Mouse (Mus musculus): ENCODE results near the gene Phactr4. TPM values are rescaled to one million over a fixed set of nuclear protein-coding genes. Genes with fewer than 3 reads are reported as not detected.

Gene Phactr4
- polyA plus RNA-seq, 1 experiment from 2014 or later, result 22.2 TPM

GRCm38 (mm10) chr4:132449778-132450177, 27.5 kb upstream of the Phactr4 start:
- no peak for ATAC-seq (ENCODE audit: low FRiP score)
- H3K9me3 ChIP-seq (ENCODE audit: control insufficient read depth, low read length), result no peaks in the 10 kb centered on the region
- no peaks in the 10 kb centered on the region for H3K4me1 ChIP-seq (ENCODE audit: control insufficient read depth, insufficient read depth, low read length)
- WGBS, result 76% methylated on average over 3 of the region's 3 CpGs
- H3K27ac ChIP-seq (ENCODE audit: low read depth, low read length), result no peak overlapping the region
- H3K9ac ChIP-seq (ENCODE audit: low read length), result no peak overlapping the region
- no peak overlapping the region for H3K4me3 ChIP-seq (ENCODE audit: low read depth, low read length)
- no peaks in the 10 kb centered on the region for H3K36me3 ChIP-seq (ENCODE audit: control insufficient read depth, insufficient read depth, low read length)
- H3K4me2 ChIP-seq, result no peak overlapping the region
- no peak for DNase-seq (ENCODE audit: low spot score, missing footprints)
- no peaks in the 10 kb centered on the region for H3K27me3 ChIP-seq (ENCODE audit: control insufficient read depth, insufficient read depth, low read length)

DNA sequence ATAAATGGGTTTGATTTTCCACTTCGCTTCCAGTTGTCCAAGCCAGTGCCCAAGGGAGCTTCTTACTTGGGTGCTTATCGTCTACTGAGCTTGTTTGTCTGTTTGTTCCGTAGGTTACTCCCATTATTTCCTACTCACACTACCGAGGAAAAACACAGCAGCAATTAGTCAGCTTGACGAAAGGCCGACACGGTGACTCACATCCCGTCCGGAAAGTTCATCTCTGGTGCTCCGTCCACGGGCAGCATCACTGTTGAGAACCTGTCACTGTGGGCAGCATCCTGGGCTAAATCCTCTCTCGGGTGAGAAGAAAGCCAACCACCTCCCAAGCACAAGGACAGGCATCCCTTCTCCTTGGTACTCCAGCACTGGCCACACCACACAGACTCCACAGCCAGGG, 23.8 kb upstream of the Phactr4 start:
- Histone ChIP-seq H3K4me1 (ENCODE audit: control insufficient read depth, insufficient read depth, low read length) (no peaks in the 10 kb centered on the region), H3K27ac (ENCODE audit: low read depth, low read length) (no peak overlapping the region), H3K9me3 (ENCODE audit: control insufficient read depth, low read length) (no peaks in the 10 kb centered on the region), H3K27me3 (ENCODE audit: control insufficient read depth, insufficient read depth, low read length) (no peaks in the 10 kb centered on the region), H3K36me3 (ENCODE audit: control insufficient read depth, insufficient read depth, low read length) (no peaks in the 10 kb centered on the region), H3K4me2 (no peak overlapping the region), H3K4me3 (ENCODE audit: low read depth, low read length) (no peak overlapping the region), H3K9ac (ENCODE audit: low read length) (no peak overlapping the region)
- no peak for DNase-seq (ENCODE audit: low spot score, missing footprints)
- ATAC-seq (ENCODE audit: low FRiP score), result no peak
- WGBS, result 91% methylated on average over 12 of the region's 12 CpGs

DNA sequence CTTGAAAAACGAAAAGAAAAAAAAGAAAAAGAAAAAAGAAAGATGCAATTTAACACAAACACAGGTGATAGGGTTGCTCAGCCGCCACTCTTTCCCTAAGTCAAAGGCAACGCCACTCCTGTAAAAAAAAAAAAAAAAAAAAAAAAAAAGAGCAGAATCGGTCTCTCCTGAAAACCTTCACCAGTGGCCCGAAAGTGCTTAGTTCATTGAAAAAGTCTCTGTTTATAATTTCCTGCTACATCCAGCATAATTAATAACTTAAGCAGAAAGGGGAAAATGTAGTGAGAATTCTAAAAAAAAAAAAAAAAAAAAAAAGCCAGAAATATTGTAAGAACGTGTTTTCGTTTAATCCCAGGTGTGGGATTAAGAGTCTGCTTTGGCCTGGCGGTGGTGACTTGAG, 22.2 kb upstream of the Phactr4 start:
- H3K4me3 ChIP-seq (ENCODE audit: low read depth, low read length), result no peak overlapping the region
- WGBS, result 83% methylated on average over 8 of the region's 8 CpGs
- H3K4me2 ChIP-seq, result no peak overlapping the region
- no peaks in the 10 kb centered on the region for H3K36me3 ChIP-seq (ENCODE audit: control insufficient read depth, insufficient read depth, low read length)
- H3K27ac ChIP-seq (ENCODE audit: low read depth, low read length), result no peak overlapping the region
- DNase-seq (ENCODE audit: low spot score, missing footprints), result no peak
- no peaks in the 10 kb centered on the region for H3K9me3 ChIP-seq (ENCODE audit: control insufficient read depth, low read length)
- H3K9ac ChIP-seq (ENCODE audit: low read length), result no peak overlapping the region
- H3K4me1 ChIP-seq (ENCODE audit: control insufficient read depth, insufficient read depth, low read length), result no peaks in the 10 kb centered on the region
- ATAC-seq (ENCODE audit: low FRiP score), result no peak
- no peaks in the 10 kb centered on the region for H3K27me3 ChIP-seq (ENCODE audit: control insufficient read depth, insufficient read depth, low read length)

DNA sequence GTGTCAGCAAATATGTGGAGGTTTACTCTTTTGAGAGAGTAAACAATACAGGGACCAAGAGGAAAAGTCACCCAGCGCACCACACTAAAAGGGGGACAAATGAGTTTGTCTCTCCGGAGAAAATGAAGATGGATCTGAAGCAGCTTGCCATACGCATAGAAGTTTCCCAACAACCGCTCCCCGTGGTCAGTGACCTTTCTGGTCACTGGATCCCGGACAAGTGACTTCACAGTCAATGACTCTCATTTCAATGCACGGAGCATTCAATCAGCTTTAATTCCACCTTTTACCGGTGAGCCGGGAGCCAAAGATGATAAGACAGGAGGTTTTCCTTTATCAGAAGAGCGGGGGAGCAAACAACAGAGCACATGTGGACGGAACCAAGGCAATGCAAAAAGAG, 15.6 kb upstream of the Phactr4 start:
- ATAC-seq (ENCODE audit: low FRiP score) (no peak), DNase-seq (ENCODE audit: low spot score, missing footprints) (no peak)
- Histone ChIP-seq H3K9me3 (ENCODE audit: control insufficient read depth, low read length) (no peaks in the 10 kb centered on the region), H3K27me3 (ENCODE audit: control insufficient read depth, insufficient read depth, low read length) (no peaks in the 10 kb centered on the region), H3K36me3 (ENCODE audit: control insufficient read depth, insufficient read depth, low read length) (no peaks in the 10 kb centered on the region), H3K4me3 (ENCODE audit: low read depth, low read length) (no peak overlapping the region), H3K27ac (ENCODE audit: low read depth, low read length) (no peak overlapping the region), H3K4me1 (ENCODE audit: control insufficient read depth, insufficient read depth, low read length) (no peaks in the 10 kb centered on the region), H3K4me2 (no peak overlapping the region), H3K9ac (ENCODE audit: low read length) (no peak overlapping the region)
- WGBS, result 32% methylated on average over 11 of the region's 11 CpGs

DNA sequence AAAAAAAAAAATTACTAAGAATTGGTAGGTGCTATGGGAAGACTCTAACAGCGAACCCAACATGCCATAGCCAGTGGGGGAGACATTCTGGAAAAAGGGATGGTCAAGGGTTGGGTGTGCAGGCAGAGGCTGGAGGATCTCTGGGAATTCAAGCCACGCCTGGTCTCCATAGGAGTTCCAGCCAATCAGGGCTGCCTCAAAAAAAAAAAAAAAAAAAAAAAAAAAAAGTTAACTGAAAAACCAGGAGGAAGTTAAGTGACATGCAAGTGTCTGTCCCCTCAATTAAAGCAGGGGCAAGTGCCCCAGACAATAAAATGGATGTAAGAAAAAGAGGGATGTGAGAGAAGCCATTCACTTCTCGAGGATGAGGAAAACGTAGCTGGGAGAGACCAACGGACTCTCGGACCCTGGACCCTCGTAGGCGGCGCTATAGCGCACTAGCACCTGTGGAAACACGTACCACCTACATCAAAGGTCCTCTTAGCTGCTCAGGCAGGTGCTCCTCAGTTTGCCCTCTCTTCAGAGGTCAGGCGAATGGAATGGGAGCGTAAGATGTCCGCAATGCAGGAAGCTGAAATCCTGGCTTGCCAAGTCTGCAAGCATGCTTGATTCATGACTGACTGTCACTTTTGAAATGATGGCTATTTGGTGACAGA, 10.6 kb upstream of the Phactr4 start:
- H3K27ac ChIP-seq (ENCODE audit: low read depth, low read length), result no peak overlapping the region
- H3K36me3 ChIP-seq (ENCODE audit: control insufficient read depth, insufficient read depth, low read length), result no peaks in the 10 kb centered on the region
- no peak for ATAC-seq (ENCODE audit: low FRiP score)
- H3K4me1 ChIP-seq (ENCODE audit: control insufficient read depth, insufficient read depth, low read length), result no peaks in the 10 kb centered on the region
- H3K4me3 ChIP-seq (ENCODE audit: low read depth, low read length), result no peak overlapping the region
- H3K4me2 ChIP-seq, result peak overlapping the region; percentile 25; the same call in 1 of the 2 replicates
- no peak overlapping the region for H3K9ac ChIP-seq (ENCODE audit: low read length)
- H3K27me3 ChIP-seq (ENCODE audit: control insufficient read depth, insufficient read depth, low read length), result no peaks in the 10 kb centered on the region
- DNase-seq (ENCODE audit: low spot score, missing footprints), result no peak
- WGBS, result 14% methylated on average over 14 of the region's 14 CpGs
- no peaks in the 10 kb centered on the region for H3K9me3 ChIP-seq (ENCODE audit: control insufficient read depth, low read length)

- H3K4me3 ChIP-seq (ENCODE audit: low read depth, low read length), result no peak overlapping the region
- DNase-seq (ENCODE audit: low spot score, missing footprints) (no peak), ATAC-seq (ENCODE audit: low FRiP score) (no peak)
- H3K36me3 ChIP-seq (ENCODE audit: control insufficient read depth, insufficient read depth, low read length), result no peaks in the 10 kb centered on the region
- no peak overlapping the region for H3K9ac ChIP-seq (ENCODE audit: low read length)
- H3K9me3 ChIP-seq (ENCODE audit: control insufficient read depth, low read length), result no peaks in the 10 kb centered on the region
- no peaks in the 10 kb centered on the region for H3K27me3 ChIP-seq (ENCODE audit: control insufficient read depth, insufficient read depth, low read length)
- H3K27ac ChIP-seq (ENCODE audit: low read depth, low read length), result no peak overlapping the region
- H3K4me1 ChIP-seq (ENCODE audit: control insufficient read depth, insufficient read depth, low read length), result no peaks in the 10 kb centered on the region
- H3K4me2 ChIP-seq, result no peak overlapping the region
- WGBS, result 80% methylated on average over 9 of the region's 9 CpGs
Measured at GRCm38 (mm10) chr4:132428022-132428542, 5.8 kb upstream of the Phactr4 start.

GRCm38 (mm10) chr4:132427493-132427892, 5.2 kb upstream of the Phactr4 start:
- DNase-seq (ENCODE audit: low spot score, missing footprints) (no peak), ATAC-seq (ENCODE audit: low FRiP score) (no peak)
- no peak overlapping the region for H3K9ac ChIP-seq (ENCODE audit: low read length)
- no peak overlapping the region for H3K4me3 ChIP-seq (ENCODE audit: low read depth, low read length)
- H3K27me3 ChIP-seq (ENCODE audit: control insufficient read depth, insufficient read depth, low read length), result no peaks in the 10 kb centered on the region
- no peaks in the 10 kb centered on the region for H3K36me3 ChIP-seq (ENCODE audit: control insufficient read depth, insufficient read depth, low read length)
- H3K9me3 ChIP-seq (ENCODE audit: control insufficient read depth, low read length), result no peaks in the 10 kb centered on the region
- no peaks in the 10 kb centered on the region for H3K4me1 ChIP-seq (ENCODE audit: control insufficient read depth, insufficient read depth, low read length)
- no peak overlapping the region for H3K4me2 ChIP-seq
- WGBS, result 85% methylated on average over 4 of the region's 4 CpGs
- H3K27ac ChIP-seq (ENCODE audit: low read depth, low read length), result no peak overlapping the region

DNA sequence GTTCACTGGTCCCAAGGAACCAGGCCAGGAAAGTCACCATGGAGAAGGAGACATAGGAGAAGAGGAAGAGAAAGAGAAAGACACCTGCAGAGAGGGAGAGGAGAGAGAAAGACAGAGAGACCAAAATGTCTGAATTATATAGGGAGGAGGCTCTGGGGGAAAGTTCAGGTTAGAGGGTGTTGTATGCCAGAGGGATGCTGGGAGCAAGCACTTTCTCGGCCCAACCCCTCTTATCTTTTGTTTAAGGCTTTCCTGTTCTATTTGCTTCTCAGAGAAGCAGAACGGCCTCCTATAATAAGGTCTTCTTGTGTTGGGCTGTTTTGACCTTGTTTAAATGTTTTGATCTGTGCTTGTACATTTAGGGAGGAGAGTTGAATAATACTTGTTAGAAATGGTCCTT, 3.7 kb upstream of the Phactr4 start:
- no peak overlapping the region for H3K4me3 ChIP-seq (ENCODE audit: low read depth, low read length)
- peaks cover 1% of the 10 kb centered on the region for H3K4me1 ChIP-seq (ENCODE audit: control insufficient read depth, insufficient read depth, low read length)
- H3K27me3 ChIP-seq (ENCODE audit: control insufficient read depth, insufficient read depth, low read length), result no peaks in the 10 kb centered on the region
- no peaks in the 10 kb centered on the region for H3K36me3 ChIP-seq (ENCODE audit: control insufficient read depth, insufficient read depth, low read length)
- 63% methylated on average over 2 of the region's 2 CpGs for WGBS
- no peak overlapping the region for H3K4me2 ChIP-seq
- ATAC-seq (ENCODE audit: low FRiP score) (no peak), DNase-seq (ENCODE audit: low spot score, missing footprints) (no peak)
- H3K9me3 ChIP-seq (ENCODE audit: control insufficient read depth, low read length), result no peaks in the 10 kb centered on the region
- H3K27ac ChIP-seq (ENCODE audit: low read depth, low read length), result no peak overlapping the region
- H3K9ac ChIP-seq (ENCODE audit: low read length), result no peak overlapping the region

DNA sequence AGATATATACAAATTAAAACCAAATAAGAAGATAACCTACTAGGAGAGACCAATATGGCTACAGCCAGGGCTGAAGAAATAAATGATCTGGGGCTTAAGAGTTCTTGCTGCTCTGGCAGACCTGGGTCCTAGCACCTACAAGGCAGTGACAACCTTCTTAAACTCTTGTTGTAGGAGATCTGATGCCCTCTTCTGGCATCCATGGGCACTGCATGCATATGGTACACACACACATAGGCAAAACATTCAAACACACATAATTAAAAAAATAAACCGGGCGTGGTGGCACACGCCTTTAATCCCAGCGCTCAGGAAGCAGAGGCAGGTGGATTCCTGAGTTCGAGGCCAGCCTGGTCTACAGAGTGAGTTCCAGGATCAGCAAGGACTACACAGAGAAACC, 2.5 kb upstream of the Phactr4 start:
- Histone ChIP-seq H3K9me3 (ENCODE audit: control insufficient read depth, low read length) (no peaks in the 10 kb centered on the region), H3K9ac (ENCODE audit: low read length) (no peak overlapping the region), H3K4me1 (ENCODE audit: control insufficient read depth, insufficient read depth, low read length) (peaks cover 12% of the 10 kb centered on the region), H3K36me3 (ENCODE audit: control insufficient read depth, insufficient read depth, low read length) (no peaks in the 10 kb centered on the region), H3K27ac (ENCODE audit: low read depth, low read length) (no peak overlapping the region), H3K4me3 (ENCODE audit: low read depth, low read length) (no peak overlapping the region), H3K4me2 (no peak overlapping the region), H3K27me3 (ENCODE audit: control insufficient read depth, insufficient read depth, low read length) (no peaks in the 10 kb centered on the region)
- ATAC-seq (ENCODE audit: low FRiP score) (no peak), DNase-seq (ENCODE audit: low spot score, missing footprints) (no peak)
- 92% methylated on average over 5 of the region's 5 CpGs for WGBS
